Mouse (Mus musculus): Measurements from ENCODE around the gene Rab6b. TPM values are rescaled to one million over a fixed set of nuclear protein-coding genes. Genes with fewer than 3 reads are reported as not detected.

Rab6b gene
- polyA plus RNA-seq (2015; fragmentation: Nextera tagmentation; extraction: Ambion mirVana) = 2.1 and 2.8 TPM in 2 replicates

DNA sequence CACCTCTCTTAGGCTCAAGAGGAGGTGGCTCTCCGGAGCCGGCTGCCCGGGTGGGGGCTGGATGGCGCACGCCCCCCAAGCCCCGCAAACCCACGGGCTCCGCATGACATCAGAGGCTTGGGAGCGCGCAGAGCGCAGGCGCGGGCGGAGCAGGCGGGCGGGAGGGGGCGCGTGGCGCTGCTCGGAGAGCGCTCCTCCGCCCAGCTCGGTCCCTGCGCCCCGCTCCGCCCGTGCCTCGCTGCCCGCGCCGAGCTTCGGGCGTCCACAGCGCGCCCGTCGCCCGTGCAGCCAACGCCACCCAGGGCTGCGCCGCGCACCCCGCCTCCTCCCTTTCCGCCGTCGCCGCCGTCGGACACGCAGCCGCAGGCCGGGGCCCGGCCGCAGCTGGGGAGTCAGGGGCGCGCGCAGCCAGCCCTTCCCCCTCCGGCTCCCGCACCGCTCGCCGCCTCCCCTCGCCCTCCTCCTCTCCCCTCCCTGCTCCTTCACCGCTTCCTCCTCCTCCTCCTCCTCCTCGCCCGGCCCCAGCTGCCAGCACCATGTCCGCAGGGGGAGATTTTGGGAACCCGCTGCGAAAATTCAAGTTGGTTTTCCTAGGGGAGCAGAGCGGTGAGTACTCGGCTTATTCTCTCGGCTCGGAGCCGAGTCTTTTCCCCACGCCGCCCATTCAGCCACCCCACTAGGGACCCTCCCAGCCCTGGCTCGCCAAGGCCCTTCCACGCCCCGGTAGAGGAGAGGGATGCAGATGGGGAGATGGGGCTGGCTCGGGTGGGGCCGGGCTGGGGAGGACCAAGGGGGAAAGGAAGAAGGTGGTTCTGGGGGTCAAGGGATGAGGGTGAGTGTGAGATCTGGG lies at the start of gene Rab6b:
TSS of gene Rab6b (plus strand) at position 167 of the 850 bp plus-strand sequence.
- peak; percentile 59 for ATAC-seq (replicated peaks; ENCODE audit: extremely low read depth, insufficient read depth, low FRiP score)
- Histone ChIP-seq H3K4me2 (ENCODE audit: low read depth, low read length) (peak within 1 kb of the TSS; percentile 92), H3K27me3 (ENCODE audit: control insufficient read depth, insufficient read depth, low read length) (peaks cover 43% of the 10 kb centered on the region), H3K27ac (ENCODE audit: low read length) (no peak within 1 kb of the TSS), H3K36me3 (ENCODE audit: control insufficient read depth, insufficient read depth) (no peaks in the 10 kb centered on the region), H3K9ac (ENCODE audit: low read length) (peak within 1 kb of the TSS; percentile 76), H3K9me3 (replicated peaks; ENCODE audit: control insufficient read depth, low read length) (no peaks in the 10 kb centered on the region), H3K4me1 (ENCODE audit: control insufficient read depth, insufficient read depth, low read length) (peaks cover 16% of the 10 kb centered on the region), H3K4me3 (ENCODE audit: low read length) (peak within 1 kb of the TSS; percentile 72)
- WGBS = under 1% methylated on average over 74 of the region's 81 CpGs

DNA sequence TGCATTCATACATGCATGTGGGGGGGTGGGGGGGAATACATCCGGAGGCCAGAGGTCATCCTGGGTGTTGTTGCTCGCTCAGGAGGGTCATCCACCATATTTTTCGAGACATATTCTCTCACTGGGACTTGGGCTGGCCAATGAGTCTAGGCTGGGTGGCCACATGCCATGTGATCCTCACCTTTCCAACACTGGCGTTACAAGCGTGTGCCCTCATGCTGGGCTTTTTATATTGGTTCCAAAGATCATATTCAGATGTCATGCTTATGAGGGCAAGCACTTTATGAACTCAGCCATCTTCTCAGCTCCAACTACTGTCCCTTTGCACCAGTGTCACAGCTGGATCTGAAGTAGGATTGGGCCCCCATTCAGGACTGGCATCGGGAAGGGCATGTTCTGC lies 48.0 kb upstream of the Rab6b start:
- Histone ChIP-seq H3K4me3 (ENCODE audit: low read length) (no peak overlapping the region), H3K4me2 (ENCODE audit: low read depth, low read length) (no peak overlapping the region), H3K36me3 (ENCODE audit: control insufficient read depth, insufficient read depth) (no peaks in the 10 kb centered on the region), H3K27ac (ENCODE audit: low read length) (no peak overlapping the region), H3K9me3 (replicated peaks; ENCODE audit: control insufficient read depth, low read length) (no peaks in the 10 kb centered on the region; the same call in 1 of the 2 replicates), H3K9ac (ENCODE audit: low read length) (no peak overlapping the region), H3K4me1 (ENCODE audit: control insufficient read depth, insufficient read depth, low read length) (no peaks in the 10 kb centered on the region), H3K27me3 (ENCODE audit: control insufficient read depth, insufficient read depth, low read length) (no peaks in the 10 kb centered on the region)
- WGBS = 91% methylated on average over 6 of the region's 6 CpGs
- ATAC-seq (replicated peaks; ENCODE audit: extremely low read depth, insufficient read depth, low FRiP score) = no peak

DNA sequence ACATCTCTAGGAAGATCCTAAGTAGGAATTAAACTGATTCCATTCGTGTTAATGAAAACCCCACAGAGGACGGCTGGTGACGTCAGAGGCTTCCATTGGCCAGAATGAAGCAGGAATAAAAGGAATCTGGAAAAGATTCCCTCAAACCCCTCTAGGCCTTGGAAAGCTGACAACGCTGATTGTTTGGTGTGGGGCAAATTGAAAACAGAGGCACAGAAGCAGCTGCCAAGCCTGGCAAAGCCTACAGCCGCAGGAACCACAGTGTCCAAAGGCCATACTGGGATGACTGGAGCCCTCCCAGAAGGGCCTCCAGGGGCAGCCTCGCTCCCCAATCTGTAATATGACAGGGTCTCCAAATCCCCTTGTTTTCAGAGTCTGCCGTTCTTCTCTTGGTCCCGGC lies 44.7 kb upstream of the Rab6b start:
- H3K27ac ChIP-seq (ENCODE audit: low read length) = no peak overlapping the region
- no peaks in the 10 kb centered on the region; the same call in 1 of the 2 replicates for H3K9me3 ChIP-seq (replicated peaks; ENCODE audit: control insufficient read depth, low read length)
- 0 out of 2 replicates have a peak, but pooled peaks cover under 1% of the 10 kb centered on the region for H3K4me1 ChIP-seq (ENCODE audit: control insufficient read depth, insufficient read depth, low read length)
- no peak for ATAC-seq (replicated peaks; ENCODE audit: extremely low read depth, insufficient read depth, low FRiP score)
- H3K4me2 ChIP-seq (ENCODE audit: low read depth, low read length) = no peak overlapping the region
- no peaks in the 10 kb centered on the region for H3K27me3 ChIP-seq (ENCODE audit: control insufficient read depth, insufficient read depth, low read length)
- no peak overlapping the region for H3K4me3 ChIP-seq (ENCODE audit: low read length)
- WGBS = 83% methylated on average over 8 of the region's 8 CpGs
- no peaks in the 10 kb centered on the region for H3K36me3 ChIP-seq (ENCODE audit: control insufficient read depth, insufficient read depth)
- H3K9ac ChIP-seq (ENCODE audit: low read length) = no peak overlapping the region

DNA sequence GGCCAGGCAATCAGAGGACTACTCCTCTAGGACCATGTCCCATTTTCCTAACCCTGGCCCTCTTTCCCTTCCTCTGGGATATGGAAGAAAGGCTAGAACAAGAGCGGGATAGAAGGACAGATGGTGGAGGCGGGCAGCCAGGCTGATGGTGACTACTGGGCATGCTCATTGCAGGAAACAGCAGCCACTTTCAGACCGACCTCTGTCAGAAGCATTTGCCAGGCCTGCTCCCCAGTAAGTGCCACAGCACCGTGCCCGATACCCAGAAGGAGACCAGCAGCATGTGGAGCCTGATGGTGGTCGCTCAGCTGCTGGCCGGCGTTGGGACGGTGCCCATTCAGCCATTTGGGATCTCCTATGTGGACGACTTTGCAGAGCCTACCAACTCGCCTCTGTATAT lies 43.9 kb upstream of the Rab6b start:
- Histone ChIP-seq H3K4me1 (ENCODE audit: control insufficient read depth, insufficient read depth, low read length) (0 out of 2 replicates have a peak, but pooled peaks cover 4% of the 10 kb centered on the region), H3K27me3 (ENCODE audit: control insufficient read depth, insufficient read depth, low read length) (no peaks in the 10 kb centered on the region), H3K4me2 (ENCODE audit: low read depth, low read length) (no peak overlapping the region), H3K9me3 (replicated peaks; ENCODE audit: control insufficient read depth, low read length) (no peaks in the 10 kb centered on the region; the same call in 1 of the 2 replicates), H3K9ac (ENCODE audit: low read length) (no peak overlapping the region), H3K27ac (ENCODE audit: low read length) (no peak overlapping the region), H3K36me3 (ENCODE audit: control insufficient read depth, insufficient read depth) (no peaks in the 10 kb centered on the region), H3K4me3 (ENCODE audit: low read length) (no peak overlapping the region)
- 89% methylated on average over 11 of the region's 11 CpGs for WGBS
- ATAC-seq (replicated peaks; ENCODE audit: extremely low read depth, insufficient read depth, low FRiP score) = no peak

DNA sequence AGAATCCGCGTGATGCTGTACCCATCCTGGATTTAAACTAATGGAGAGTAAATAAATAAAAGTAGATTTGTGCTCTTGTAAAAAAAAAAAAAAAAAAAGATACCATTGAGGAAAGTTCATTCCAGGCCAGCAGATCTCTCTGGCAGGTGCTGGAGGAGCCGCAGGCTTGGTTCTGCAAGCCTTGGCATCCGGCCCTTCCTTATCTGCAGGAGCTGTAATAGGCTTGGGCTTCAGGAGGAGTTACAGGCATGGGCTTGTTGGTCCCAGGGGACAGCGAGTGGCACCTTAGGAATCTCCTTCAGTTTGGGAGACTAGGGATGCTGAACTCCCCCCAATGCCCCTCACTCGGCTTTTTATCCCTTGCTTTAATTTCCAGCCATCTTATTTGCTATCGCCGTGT lies 42.8 kb upstream of the Rab6b start:
- no peak for ATAC-seq (replicated peaks; ENCODE audit: extremely low read depth, insufficient read depth, low FRiP score)
- 76% methylated on average over 8 of the region's 8 CpGs for WGBS

DNA sequence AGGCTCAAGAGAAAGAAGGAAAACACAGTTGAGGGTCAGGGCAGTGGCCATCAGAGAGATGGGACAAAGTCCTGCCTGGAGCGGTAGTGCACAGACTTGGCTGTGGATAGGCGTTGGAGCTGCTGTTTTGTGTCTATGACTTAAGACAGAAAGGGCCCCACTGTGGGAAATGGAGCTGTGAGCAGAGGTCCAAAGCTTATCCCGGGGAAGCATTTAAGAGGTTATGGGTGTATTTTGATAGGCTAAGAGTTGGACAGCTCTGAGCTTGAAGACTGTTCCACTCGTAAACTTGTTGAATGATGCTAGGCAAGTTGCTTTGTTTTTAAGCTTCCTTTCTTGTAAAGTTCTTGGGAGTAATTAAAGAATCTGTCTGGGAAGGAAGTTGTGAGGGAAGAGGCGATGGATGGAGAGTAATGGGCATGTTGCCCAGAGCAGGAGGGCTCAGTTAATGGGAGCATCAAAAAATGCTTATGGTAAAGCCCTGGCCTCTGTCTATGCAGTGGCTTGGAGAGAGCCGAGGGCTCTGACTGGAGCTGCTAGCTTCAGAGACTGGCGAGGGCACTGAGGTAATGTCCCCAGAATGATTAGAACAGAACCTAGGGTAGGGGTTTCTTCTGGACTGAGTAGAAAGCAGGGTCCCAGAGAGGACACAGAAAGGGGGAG lies 39.9 kb upstream of the Rab6b start:
- Histone ChIP-seq H3K4me1 (ENCODE audit: control insufficient read depth, insufficient read depth, low read length) (peaks cover 4% of the 10 kb centered on the region; the same call in 1 of the 2 replicates), H3K27me3 (ENCODE audit: control insufficient read depth, insufficient read depth, low read length) (no peaks in the 10 kb centered on the region), H3K27ac (ENCODE audit: low read length) (no peak overlapping the region), H3K4me2 (ENCODE audit: low read depth, low read length) (no peak overlapping the region), H3K4me3 (ENCODE audit: low read length) (no peak overlapping the region), H3K9me3 (replicated peaks; ENCODE audit: control insufficient read depth, low read length) (no peaks in the 10 kb centered on the region; the same call in 1 of the 2 replicates), H3K9ac (ENCODE audit: low read length) (no peak overlapping the region), H3K36me3 (ENCODE audit: control insufficient read depth, insufficient read depth) (peaks cover 4% of the 10 kb centered on the region; the same call in 1 of the 2 replicates)
- ATAC-seq (replicated peaks; ENCODE audit: extremely low read depth, insufficient read depth, low FRiP score) = no peak
- WGBS = 58% methylated on average over 7 of the region's 7 CpGs

More for the DNA sequence above, 42.8 kb upstream of the Rab6b start:
- Histone ChIP-seq H3K4me3 (ENCODE audit: low read length) (no peak overlapping the region), H3K36me3 (ENCODE audit: control insufficient read depth, insufficient read depth) (no peaks in the 10 kb centered on the region), H3K27ac (ENCODE audit: low read length) (no peak overlapping the region), H3K27me3 (ENCODE audit: control insufficient read depth, insufficient read depth, low read length) (no peaks in the 10 kb centered on the region), H3K9ac (ENCODE audit: low read length) (no peak overlapping the region), H3K4me1 (ENCODE audit: control insufficient read depth, insufficient read depth, low read length) (0 out of 2 replicates have a peak, but pooled peaks cover 4% of the 10 kb centered on the region), H3K4me2 (ENCODE audit: low read depth, low read length) (no peak overlapping the region), H3K9me3 (replicated peaks; ENCODE audit: control insufficient read depth, low read length) (no peaks in the 10 kb centered on the region; the same call in 1 of the 2 replicates)

DNA sequence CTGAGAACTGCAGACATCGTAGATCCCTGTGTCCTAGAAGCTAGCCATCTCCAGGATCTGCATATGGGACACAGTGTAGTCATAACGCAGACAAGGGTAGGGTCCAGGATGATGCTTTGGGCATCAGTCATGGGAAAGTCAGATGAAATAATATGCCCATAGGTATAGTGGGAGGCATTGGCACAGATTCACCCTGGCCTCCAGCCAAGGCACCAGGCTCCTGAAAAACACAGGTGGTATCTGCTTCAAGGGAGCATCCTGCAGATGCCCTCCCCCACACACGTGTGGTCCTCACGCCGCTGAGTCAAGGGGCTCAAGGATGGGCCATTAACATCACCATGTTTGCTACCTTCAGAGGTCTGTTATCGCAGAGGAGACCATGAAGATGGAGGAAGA lies 39.4 kb upstream of the Rab6b start:
- H3K27me3 ChIP-seq (ENCODE audit: control insufficient read depth, insufficient read depth, low read length) = no peaks in the 10 kb centered on the region
- no peak overlapping the region for H3K4me2 ChIP-seq (ENCODE audit: low read depth, low read length)
- H3K4me3 ChIP-seq (ENCODE audit: low read length) = no peak overlapping the region
- H3K36me3 ChIP-seq (ENCODE audit: control insufficient read depth, insufficient read depth) = peaks cover 4% of the 10 kb centered on the region; the same call in 1 of the 2 replicates
- no peaks in the 10 kb centered on the region; the same call in 1 of the 2 replicates for H3K9me3 ChIP-seq (replicated peaks; ENCODE audit: control insufficient read depth, low read length)
- no peak for ATAC-seq (replicated peaks; ENCODE audit: extremely low read depth, insufficient read depth, low FRiP score)
- no peak overlapping the region for H3K27ac ChIP-seq (ENCODE audit: low read length)
- no peak overlapping the region for H3K9ac ChIP-seq (ENCODE audit: low read length)
- WGBS = 88% methylated on average over 6 of the region's 6 CpGs
- peaks cover 6% of the 10 kb centered on the region; the same call in 1 of the 2 replicates for H3K4me1 ChIP-seq (ENCODE audit: control insufficient read depth, insufficient read depth, low read length)

DNA sequence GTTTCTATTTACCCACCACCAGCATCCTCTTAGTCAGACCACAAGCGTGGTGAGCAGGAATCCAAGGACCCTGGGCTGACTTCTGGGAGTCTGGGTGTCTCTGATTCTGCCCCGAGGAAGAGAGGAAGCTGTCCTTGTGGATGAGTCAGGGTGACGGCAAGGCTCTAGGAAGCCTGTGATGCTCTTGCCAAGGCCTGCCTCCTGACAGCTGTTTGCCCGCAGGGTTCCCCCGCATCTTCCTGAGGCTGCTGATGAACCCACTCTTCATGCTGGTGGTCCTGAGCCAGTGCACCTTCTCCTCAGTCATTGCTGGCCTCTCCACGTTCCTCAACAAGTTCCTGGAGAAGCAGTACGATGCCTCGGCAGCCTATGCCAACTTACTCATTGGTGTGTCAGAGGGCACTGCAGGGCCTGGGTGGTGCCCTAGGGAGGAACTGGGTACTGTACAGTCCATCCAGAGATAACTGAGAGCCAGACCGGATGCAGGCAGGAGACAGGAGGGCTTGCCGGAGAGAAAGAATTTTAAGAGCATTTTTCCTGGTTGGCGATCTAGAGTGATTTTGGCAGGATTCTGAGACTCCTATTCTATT lies 38.6 kb upstream of the Rab6b start:
- no peak for ATAC-seq (replicated peaks; ENCODE audit: extremely low read depth, insufficient read depth, low FRiP score)
- H3K9me3 ChIP-seq (replicated peaks; ENCODE audit: control insufficient read depth, low read length) = no peaks in the 10 kb centered on the region; the same call in 1 of the 2 replicates
- no peak overlapping the region for H3K4me3 ChIP-seq (ENCODE audit: low read length)
- 65% methylated on average over 11 of the region's 11 CpGs for WGBS
- H3K9ac ChIP-seq (ENCODE audit: low read length) = no peak overlapping the region
- H3K27ac ChIP-seq (ENCODE audit: low read length) = no peak overlapping the region
- H3K4me2 ChIP-seq (ENCODE audit: low read depth, low read length) = no peak overlapping the region
- H3K27me3 ChIP-seq (ENCODE audit: control insufficient read depth, insufficient read depth, low read length) = no peaks in the 10 kb centered on the region
- H3K36me3 ChIP-seq (ENCODE audit: control insufficient read depth, insufficient read depth) = peaks cover 4% of the 10 kb centered on the region; the same call in 1 of the 2 replicates
- H3K4me1 ChIP-seq (ENCODE audit: control insufficient read depth, insufficient read depth, low read length) = peaks cover 6% of the 10 kb centered on the region; the same call in 1 of the 2 replicates

Data from heart, embryonic 16.5 days (tissue).